Mouse (Mus musculus) ES-Bruce4 (cell line): Measurements from ENCODE around the gene Scd4.

Experiments
- CTCF ChIP-seq: IDR thresholded peaks from one replicate; pipeline ENCODE4 v1.8.1; 2011; ENCODE audit warnings: low read depth, low read length
- EP300 ChIP-seq: IDR thresholded peaks from 2 replicates; pipeline ENCODE4 v1.6.1; 2011; ENCODE audit warnings: low read depth, low read length; ENCODE audit not compliant: insufficient read depth

DNA sequence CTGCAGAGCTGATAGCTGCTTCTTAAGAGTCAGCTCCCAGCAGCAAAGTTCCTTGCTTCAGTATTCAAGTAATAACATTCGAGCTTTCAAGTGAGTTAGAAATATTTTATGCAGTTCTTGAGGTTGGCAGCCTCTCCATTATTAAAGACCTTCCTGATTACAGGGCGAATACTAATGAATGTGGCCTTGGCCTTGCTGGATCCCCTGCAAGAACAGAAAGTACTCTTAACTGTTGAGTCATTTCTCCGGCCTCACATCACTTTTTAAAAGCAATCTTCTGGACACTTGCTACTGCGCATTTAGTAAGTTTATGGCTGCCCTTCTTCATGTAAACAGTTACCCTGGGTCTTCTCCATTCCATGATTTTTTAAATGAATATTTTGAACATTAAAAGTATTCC, 11.7 kb upstream of the Scd4 start:
- TF ChIP-seq CTCF: no peak
- TF ChIP-seq EP300: no peak
